Mouse (Mus musculus) bone marrow, adult 2 months (tissue): ENCODE measurements around the gene Rnf5. TPM values are rescaled to one million over a fixed set of nuclear protein-coding genes. Genes with fewer than 3 reads are reported as not detected.
A peak's percentile ranks its signal among the peaks of the same experiment; 100 is the strongest.

Source experiments
- H3K27ac ChIP-seq: fragments of 200-500 bp; 2 replicates; pipeline ENCODE4 v1.5.1; 2012; ENCODE audit warnings: low read depth, mild to moderate bottlenecking, control low read depth, inconsistent platforms, low read length; ENCODE audit not compliant: control insufficient read depth, poor library complexity, insufficient read depth
- H3K4me1 ChIP-seq: fragments of 200-500 bp; 2 replicates; pipeline ENCODE4 v1.6.1; 2011; ENCODE audit warnings: low read length; ENCODE audit not compliant: control insufficient read depth, insufficient read depth
- H3K4me3 ChIP-seq: fragments of 200-500 bp; replicated peaks from 2 replicates; pipeline ENCODE3; 2011; ENCODE audit warnings: mild to moderate bottlenecking, low read depth, low read length, control low read depth; ENCODE audit not compliant: control insufficient read depth
- CTCF ChIP-seq: fragments of 200-500 bp; IDR thresholded peaks from 2 replicates; pipeline ENCODE4 v1.5.1; 2011; ENCODE audit warnings: low read length, control low read depth; ENCODE audit not compliant: control insufficient read depth, insufficient read depth
- POLR2A ChIP-seq: fragments of 200-500 bp; IDR thresholded peaks from 2 replicates; pipeline ENCODE4 v1.6.1; 2011; ENCODE audit warnings: low read depth, mild to moderate bottlenecking, control low read depth, low read length, borderline replicate concordance; ENCODE audit not compliant: control insufficient read depth
- WGBS: fragments of 180-500 bp; shearing (Covaris S2); methylation state at CpG from one replicate; pipeline ENCODE4 v1.1.7; 2018; 5-methylcytosine and 5-hydroxymethylcytosine counted together
- polyA plus RNA-seq: library from polyadenylated mRNA; stranded (reverse); fragments of >200 nt; gene quantifications from 2 replicates; pipeline ENCODE4 v1.2.4, GENCODE M21; 2011; ENCODE audit warnings: low replicate concordance; ENCODE audit not compliant: missing spikeins, insufficient read depth, insufficient read length

Gene Rnf5
- polyA plus RNA-seq, 1 experiment = 42.3 TPM

GRCm38 (mm10) chr17:34646906-34647787 is 43.7 kb upstream of the Rnf5 start, which contains the start of gene Atf6b:
Atf6b (plus strand) TSS chr17:34647146.
- TF ChIP-seq CTCF (no peak), POLR2A (peak; percentile 49; the same call in 1 of the 2 replicates)
- Histone ChIP-seq H3K4me3 (peak within 1 kb of the TSS; percentile 88), H3K4me1 (peaks cover 4% of the 10 kb centered on the region), H3K27ac (peak within 1 kb of the TSS; percentile 72)
- under 1% methylated on average over 66 of the region's 66 CpGs for WGBS

- WGBS = 48% methylated on average over 30 of the region's 30 CpGs
- peak overlapping the region; percentile 33 for H3K4me3 ChIP-seq
- TF ChIP-seq CTCF = no peak
- TF ChIP-seq POLR2A = no peak
- H3K4me1 ChIP-seq = peaks cover 7% of the 10 kb centered on the region
- peak overlapping the region; percentile 45; the same call in 1 of the 2 replicates for H3K27ac ChIP-seq
These were observed 42.5 kb upstream of the Rnf5 start for GRCm38 (mm10) chr17:34645831-34646511.

- Histone ChIP-seq H3K4me3 (peak overlapping the region; percentile 27), H3K27ac (no peak overlapping the region), H3K4me1 (peaks cover 7% of the 10 kb centered on the region)
- no peak for TF ChIP-seq CTCF
- TF ChIP-seq POLR2A = no peak
- 66% methylated on average over 10 of the region's 10 CpGs for WGBS
These were observed 41.9 kb upstream of the Rnf5 start for GRCm38 (mm10) chr17:34645256-34645829.

- Histone ChIP-seq H3K4me3 (peak within 1 kb of the TSS; percentile 71), H3K27ac (peak within 1 kb of the TSS; percentile 55), H3K4me1 (peaks cover 7% of the 10 kb centered on the region)
- WGBS = 1% methylated on average over 16 of the region's 16 CpGs
- TF ChIP-seq CTCF (no peak), POLR2A (no peak)
These were observed 41.1 kb upstream of the Rnf5 start, which contains the start of gene Fkbpl for GRCm38 (mm10) chr17:34644608-34645007. Fkbpl (plus strand) TSS chr17:34644764.

GRCm38 (mm10) chr17:34643944-34644343 is 40.5 kb upstream of the Rnf5 start:
- 81% methylated on average over 10 of the region's 10 CpGs for WGBS
- Histone ChIP-seq H3K4me3 (no peak overlapping the region), H3K4me1 (peaks cover 7% of the 10 kb centered on the region), H3K27ac (no peak overlapping the region)
- TF ChIP-seq CTCF = no peak
- no peak for TF ChIP-seq POLR2A

GRCm38 (mm10) chr17:34643379-34643778 is 39.9 kb upstream of the Rnf5 start:
- H3K4me1 ChIP-seq = peaks cover 9% of the 10 kb centered on the region
- 89% methylated on average over 4 of the region's 4 CpGs for WGBS
- H3K27ac ChIP-seq = no peak overlapping the region

GRCm38 (mm10) chr17:34641945-34642344 is 38.5 kb upstream of the Rnf5 start:
- Histone ChIP-seq H3K27ac (no peak overlapping the region), H3K4me1 (peaks cover 7% of the 10 kb centered on the region), H3K4me3 (no peak overlapping the region)
- WGBS = 55% methylated on average over 3 of the region's 3 CpGs
- no peak for TF ChIP-seq CTCF

More at GRCm38 (mm10) chr17:34643379-34643778, 39.9 kb upstream of the Rnf5 start:
- no peak for TF ChIP-seq POLR2A
- no peak for TF ChIP-seq CTCF
- no peak overlapping the region for H3K4me3 ChIP-seq

- Histone ChIP-seq H3K27ac (0 out of 2 replicates have a peak overlapping the region, but pooled peaks have one; percentile 50), H3K4me1 (peaks cover 4% of the 10 kb centered on the region; the same call in 1 of the 2 replicates), H3K4me3 (no peak overlapping the region)
- no peak for TF ChIP-seq CTCF
- TF ChIP-seq POLR2A = no peak
- WGBS = 44% methylated on average over 11 of the region's 11 CpGs
These were observed 37.5 kb upstream of the Rnf5 start for GRCm38 (mm10) chr17:34640778-34641601.
